Mouse (Mus musculus) ovary, adult 2 months (tissue): ENCODE measurements around the gene Creb3l2. TPM values are rescaled to one million over a fixed set of nuclear protein-coding genes. Genes with fewer than 3 reads are reported as not detected.

ENCODE experiments used
- polyA plus RNA-seq: library from polyadenylated mRNA; depleted of rRNA; stranded (reverse); fragments of >200 nt; gene quantifications from 2 replicates; pipeline ENCODE4 v1.2.3, GENCODE M21; 2012; rRNA removed

Creb3l2 gene
- 34.9 and 39.0 TPM in 2 replicates for polyA plus RNA-seq

DNA sequence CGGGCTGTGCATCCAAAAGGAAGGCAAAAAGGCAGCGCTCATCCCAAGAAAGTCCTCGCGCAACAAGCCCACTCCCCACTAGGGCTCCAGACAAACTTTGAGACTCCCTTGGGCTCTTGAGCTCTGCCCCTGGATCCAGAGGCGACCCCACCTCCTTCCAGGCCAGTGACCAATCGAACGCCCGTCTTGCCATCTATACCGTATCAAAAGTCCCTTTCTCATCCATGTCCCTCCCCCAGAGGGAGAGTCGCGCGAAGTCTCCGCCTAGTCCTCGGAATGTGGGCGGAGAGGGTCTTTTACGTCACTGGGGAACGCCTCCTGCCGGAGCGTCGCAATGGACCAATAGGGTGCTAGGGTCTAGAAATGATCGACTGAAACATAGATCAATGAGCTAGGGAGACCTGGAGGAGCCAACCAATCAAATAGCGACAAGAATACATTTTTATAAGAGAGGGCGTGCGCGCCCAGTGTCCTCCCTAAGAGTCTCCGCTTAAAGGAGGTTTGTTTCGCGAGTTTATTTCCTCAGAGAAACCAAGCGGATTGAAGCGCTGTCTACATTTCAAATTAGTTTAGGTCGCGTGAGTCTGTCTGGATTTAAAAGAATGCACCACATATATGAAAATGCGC is at the start of gene Creb3l2:
TSS of gene Creb3l2 (minus strand) at position 106 of the 627 bp plus-strand sequence.

DNA sequence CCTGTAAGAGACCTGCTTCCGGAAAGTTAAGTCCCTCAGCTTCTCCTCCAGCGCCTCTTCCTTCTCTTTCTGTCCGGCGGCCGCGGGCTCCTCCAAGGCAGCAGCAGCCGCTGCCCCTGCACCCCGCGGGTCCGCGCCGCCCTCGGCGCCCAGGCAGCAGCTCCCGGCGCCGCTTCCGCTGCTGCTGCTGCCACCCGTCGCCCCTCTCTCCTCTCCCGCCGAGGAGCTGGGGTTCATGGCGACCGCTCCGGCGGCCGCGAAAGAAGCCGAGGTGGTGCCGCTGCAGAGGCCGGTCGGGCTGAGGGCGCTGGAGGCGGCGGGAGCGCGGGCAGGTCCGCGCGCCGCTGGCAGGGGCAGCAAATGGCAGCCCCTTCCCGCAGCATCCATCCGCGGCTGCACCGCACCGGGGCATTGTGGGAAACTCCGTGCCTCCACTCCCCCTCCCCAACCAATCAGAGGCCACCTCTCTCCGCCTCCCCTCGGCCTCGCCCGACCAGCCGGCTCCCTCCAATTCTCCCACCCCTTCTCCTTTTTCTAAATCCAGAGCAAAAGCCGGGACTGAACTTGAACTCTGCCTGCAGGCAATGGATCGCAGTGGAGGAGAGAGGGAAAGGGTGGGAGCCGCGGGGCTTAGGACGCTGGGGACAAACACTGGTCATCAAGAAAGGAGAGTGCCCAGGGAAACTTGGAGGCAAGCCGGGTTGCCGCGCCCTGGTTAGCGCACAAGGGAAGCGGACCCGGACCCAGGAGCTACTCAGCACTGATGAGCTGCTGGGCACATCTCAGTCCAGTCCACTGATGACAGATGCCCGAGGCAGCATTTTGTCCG is 142.2 kb downstream of the Creb3l2 start, which contains the start of gene Dgki:
TSS of gene Dgki (minus strand) at position 623 of the 829 bp plus-strand sequence.

Other genes starting within 250 kb of the Creb3l2 start
- 0.33 and 0.35 TPM in 2 replicates for gene Dgki, start 142.0 kb downstream of the Creb3l2 start, polyA plus RNA-seq
- not detected in 2 replicates for gene Akr1d1, start 88.0 kb upstream of the Creb3l2 start, polyA plus RNA-seq